Mouse (Mus musculus) adipose tissue, adult 10 weeks (tissue): ENCODE data around the gene Fcer2a. TPM values are rescaled to one million over a fixed set of nuclear protein-coding genes. Genes with fewer than 3 reads are reported as not detected.

Experiments
- polyA plus RNA-seq: library from polyadenylated mRNA; stranded (reverse); fragments of 350-450 nt; fragmentation: Illumina TruSeq; extraction: RNeasy Lipid Tissue Mini Kit (QIAGEN cat#74804); gene quantifications from one replicate; pipeline ENCODE4 v1.2.3, GENCODE M21; 2014; ENCODE audit warnings: low read depth, low replicate concordance

Fcer2a gene
- 0.12 TPM for polyA plus RNA-seq

GRCm38 (mm10) chr8:3694121-3694520 lies at the start of gene Fcer2a:
Gene Fcer2a, minus strand, starts transcription at chr8:3694175.

GRCm38 (mm10) chr8:3720551-3720950 lies 26.6 kb upstream of the Fcer2a start, which contains the start of gene Clec4g:
Gene Clec4g, minus strand, starts transcription at chr8:3720651.

GRCm38 (mm10) chr8:3676131-3676992 lies 17.6 kb downstream of the Fcer2a start, which contains the start of gene Trappc5:
Gene Trappc5, plus strand, starts transcription at chr8:3676299.

GRCm38 (mm10) chr8:3671980-3672491 lies 21.9 kb downstream of the Fcer2a start, which contains the start of gene Fcor:
Gene Fcor, minus strand, starts transcription at chr8:3672362.

GRCm38 (mm10) chr8:3665507-3665906 lies 28.5 kb downstream of the Fcer2a start, which contains the start of gene Mcemp1:
Gene Mcemp1, plus strand, starts transcription at chr8:3665754.

GRCm38 (mm10) chr8:3655526-3655925 lies 38.4 kb downstream of the Fcer2a start, which contains the start of gene Retn:
Gene Retn, plus strand, starts transcription at chr8:3655770.

Other genes starting within 250 kb of the Fcer2a start
- gene Pex11g, start 226.5 kb downstream of the Fcer2a start, polyA plus RNA-seq = 29.0 TPM
- 0.73 TPM for gene Tex45, start 223.3 kb downstream of the Fcer2a start, polyA plus RNA-seq
- 21.0 TPM for gene Zfp358, start 201.0 kb downstream of the Fcer2a start, polyA plus RNA-seq
- 83.5 TPM for gene Mcoln1, start 193.7 kb downstream of the Fcer2a start, polyA plus RNA-seq
- 49.1 TPM for gene Pnpla6, start 178.8 kb downstream of the Fcer2a start, polyA plus RNA-seq
- gene C330021F23Rik, start 126.2 kb downstream of the Fcer2a start, polyA plus RNA-seq = 6.5 TPM
- 36.3 TPM for gene Camsap3, start 106.9 kb downstream of the Fcer2a start, polyA plus RNA-seq
- 33.1 TPM for gene Xab2, start 72.9 kb downstream of the Fcer2a start, polyA plus RNA-seq
- 68.9 TPM for gene Pet100, start 72.6 kb downstream of the Fcer2a start, polyA plus RNA-seq
- not detected for gene Pcp2, start 68.6 kb downstream of the Fcer2a start, polyA plus RNA-seq
- 92.1 TPM for gene Stxbp2, start 63.2 kb downstream of the Fcer2a start, polyA plus RNA-seq
- gene Retn, start 38.4 kb downstream of the Fcer2a start, polyA plus RNA-seq = 947 TPM
- 0.68 TPM for gene Mcemp1, start 28.4 kb downstream of the Fcer2a start, polyA plus RNA-seq
- gene Fcor, start 21.8 kb downstream of the Fcer2a start, polyA plus RNA-seq = 100 TPM
- gene Trappc5, start 17.9 kb downstream of the Fcer2a start, polyA plus RNA-seq = 19.8 TPM
- gene Clec4g, start 26.5 kb upstream of the Fcer2a start, polyA plus RNA-seq = 0.38 TPM
- 10.0 TPM for gene Cd209a, start 54.8 kb upstream of the Fcer2a start, polyA plus RNA-seq
- gene Cd209e, start 160.1 kb upstream of the Fcer2a start, polyA plus RNA-seq = not detected
- 14.4 TPM for gene Cd209d, start 184.4 kb upstream of the Fcer2a start, polyA plus RNA-seq
- 8.2 TPM for gene Cd209b, start 232.7 kb upstream of the Fcer2a start, polyA plus RNA-seq